Mouse (Mus musculus) cortical plate, adult 2 months (tissue): Measurements from ENCODE around the gene Gm11237.
"Not testable (repeated sequence)": the region's sequence is repeated elsewhere in the genome, so short reads cannot be mapped to it uniquely, and the experiment has no call there.

Source experiments
- CTCF ChIP-seq: fragments of 200-500 bp; IDR thresholded peaks from 2 replicates; pipeline ENCODE4 v1.5.1; 2011; ENCODE audit warnings: mild to moderate bottlenecking, control low read depth, low read length; ENCODE audit not compliant: insufficient read depth; ENCODE audit errors: extremely low read depth
- POLR2A ChIP-seq: fragments of 200-500 bp; IDR thresholded peaks from 2 replicates; pipeline ENCODE4 v1.6.1; 2011; ENCODE audit warnings: mild to moderate bottlenecking, low read length, control low read depth; ENCODE audit not compliant: insufficient read depth; ENCODE audit errors: extremely low read depth

DNA sequence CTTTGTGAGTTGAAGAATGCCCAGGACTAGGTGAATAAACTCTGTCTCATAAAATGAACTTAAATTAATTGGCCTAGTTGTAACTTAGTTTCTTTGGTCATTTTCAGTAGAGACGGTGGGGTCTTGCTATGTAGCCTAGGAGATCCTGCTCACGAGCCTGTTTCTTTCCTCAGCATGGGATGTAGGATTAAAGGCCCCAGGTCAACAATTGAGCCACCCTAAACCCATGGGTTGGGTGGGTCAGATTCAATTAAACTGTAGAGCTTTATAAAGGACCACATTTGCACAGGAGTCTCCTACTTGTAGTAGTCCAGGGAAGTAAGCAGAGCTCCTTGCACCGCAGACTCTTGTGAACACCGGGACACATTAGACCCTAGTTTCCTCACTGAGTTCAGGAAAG, 15.0 kb downstream of the Gm11237 start, which contains the start of gene Gm11236:
- not testable (repeated sequence) for TF ChIP-seq CTCF, POLR2A
